Mouse (Mus musculus) frontal cortex, postnatal 25 days (tissue): ENCODE data around the gene Ube4b.

Source experiments
- DNase-seq, 2 experiments: peaks; one replicate each; pipeline ENCODE4 v3.0.0; 2022; ENCODE audit warnings: low spot score in 2 of 2

Gene Ube4b

DNA sequence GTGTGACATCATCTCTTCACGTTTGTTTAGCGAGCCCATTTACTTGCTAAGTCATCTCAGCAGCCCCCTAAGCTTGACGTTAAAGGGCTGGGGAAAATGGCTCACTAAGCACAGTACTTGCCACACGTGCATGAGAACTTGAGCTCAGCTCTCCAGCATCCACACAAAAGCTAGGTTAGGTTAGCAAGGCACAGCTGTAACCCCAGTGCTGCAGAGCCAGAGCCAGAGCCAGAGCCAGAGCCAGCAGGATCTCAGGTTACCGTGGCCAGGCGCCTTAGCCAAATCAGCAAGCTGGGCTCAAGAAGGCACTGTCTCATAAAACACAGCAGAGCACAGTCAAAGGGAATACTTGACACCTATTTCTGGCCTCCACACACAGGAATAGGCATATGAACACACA is 31.0 kb downstream of the Ube4b start:
- no peak for DNase-seq

DNA sequence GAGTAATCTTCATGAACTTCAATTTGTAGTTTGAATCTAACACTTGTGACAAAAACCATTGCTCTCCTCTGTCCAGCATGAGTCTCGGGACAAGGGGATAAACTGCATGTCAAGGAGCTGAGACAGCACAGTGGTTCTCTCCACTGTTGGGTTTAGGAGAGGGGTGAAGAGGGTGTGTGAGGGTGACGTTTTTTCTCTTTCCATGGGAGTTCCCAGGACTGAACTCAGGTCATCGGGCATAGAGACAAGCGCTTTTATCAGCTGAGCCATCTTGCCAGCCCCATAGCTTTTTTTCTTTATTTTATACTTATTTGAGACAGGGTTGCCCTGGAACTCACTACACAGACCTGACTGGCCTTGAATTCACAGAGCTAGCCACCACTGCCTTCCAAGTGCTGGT is 32.3 kb downstream of the Ube4b start:
- DNase-seq, result no peak

DNA sequence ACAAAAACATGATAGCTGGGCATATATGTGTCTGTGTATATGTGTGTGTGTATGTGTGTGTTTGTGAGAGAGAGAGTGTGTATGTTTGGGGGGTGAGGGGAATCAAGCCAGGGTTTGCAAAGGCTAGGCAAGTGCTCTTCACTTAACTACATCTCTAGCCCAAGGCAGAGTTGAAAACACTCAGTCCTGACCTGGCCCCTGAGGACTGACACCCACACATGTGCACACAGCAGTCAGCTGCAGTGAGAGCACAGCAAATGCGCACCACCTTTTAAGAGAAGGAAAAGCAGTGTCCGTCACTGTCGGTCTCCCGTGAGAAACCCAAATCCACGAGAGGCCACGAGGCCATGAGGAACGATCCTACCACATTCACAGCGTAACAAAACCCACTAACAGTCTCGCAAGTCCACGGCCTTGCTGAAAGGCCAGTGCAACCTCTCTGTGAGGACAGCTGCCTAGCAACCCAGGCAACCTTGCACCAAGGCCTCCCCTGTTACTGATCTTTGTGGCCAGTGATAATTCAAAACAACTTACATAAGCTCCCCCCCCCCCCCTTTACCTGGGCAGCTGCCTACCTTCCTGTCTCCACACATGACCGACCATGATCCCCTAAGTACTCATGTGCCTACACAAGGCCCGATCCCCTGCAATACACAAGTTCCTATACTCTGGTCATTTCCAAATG is 33.1 kb downstream of the Ube4b start:
- no peak for DNase-seq

DNA sequence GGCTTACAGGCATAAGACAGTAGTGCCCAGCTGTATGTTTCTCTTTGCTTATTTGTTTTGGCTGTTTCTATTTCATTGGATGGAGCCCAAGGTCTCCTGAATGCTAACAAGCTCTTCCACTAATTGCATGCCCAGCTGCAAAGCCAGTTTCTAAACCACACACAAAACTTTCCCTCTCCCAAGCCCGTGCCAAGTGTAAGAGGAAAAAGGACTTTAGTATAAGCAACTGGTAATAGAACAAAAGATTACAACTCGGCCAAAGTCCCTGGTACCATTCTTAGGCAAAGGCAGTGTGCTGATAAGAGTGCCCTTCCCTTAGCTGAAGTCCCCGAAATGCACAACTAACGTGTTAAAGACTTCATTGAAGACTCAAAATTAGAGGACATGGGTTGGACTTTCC is 34.2 kb downstream of the Ube4b start:
- no peak for DNase-seq

DNA sequence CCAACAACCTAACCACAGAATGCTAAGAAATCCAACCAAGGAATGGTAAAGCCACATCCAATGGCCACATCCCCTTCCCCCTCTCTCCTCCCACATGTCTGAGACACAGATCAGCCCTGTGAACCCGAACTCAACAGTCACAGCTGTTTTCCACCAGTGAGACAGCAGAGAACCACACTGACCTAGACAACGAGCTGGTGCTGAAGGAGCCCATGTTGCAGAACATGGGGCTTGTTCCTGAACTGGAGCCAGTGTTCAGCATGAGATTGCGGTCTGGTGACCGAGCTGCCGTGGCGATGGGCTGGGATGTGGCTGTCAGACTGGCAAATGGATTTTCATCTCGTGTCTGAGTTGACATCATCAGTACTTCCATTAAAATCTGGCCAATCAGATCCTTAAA is 45.5 kb downstream of the Ube4b start:
- DNase-seq, result no peak

DNA sequence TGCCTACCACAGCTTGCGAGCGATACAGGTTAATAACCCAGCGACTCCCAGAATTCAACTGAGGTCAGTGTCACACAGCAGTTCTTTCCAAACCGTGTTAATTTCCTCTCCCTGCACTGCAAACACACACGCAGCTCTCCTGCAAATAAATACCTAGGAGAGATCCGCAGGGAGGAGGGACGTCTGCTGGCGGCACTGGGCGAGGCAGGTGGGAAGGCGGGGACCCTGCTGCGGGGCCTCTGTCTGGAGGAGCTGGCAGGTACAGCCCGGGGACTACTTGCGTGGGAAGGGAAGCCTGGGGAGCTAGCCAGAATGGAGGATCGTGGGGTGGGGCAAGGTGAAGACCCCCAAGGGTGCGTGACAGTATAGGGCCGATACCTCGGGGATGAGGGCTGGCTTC is 46.7 kb downstream of the Ube4b start:
- DNase-seq, result no peak

DNA sequence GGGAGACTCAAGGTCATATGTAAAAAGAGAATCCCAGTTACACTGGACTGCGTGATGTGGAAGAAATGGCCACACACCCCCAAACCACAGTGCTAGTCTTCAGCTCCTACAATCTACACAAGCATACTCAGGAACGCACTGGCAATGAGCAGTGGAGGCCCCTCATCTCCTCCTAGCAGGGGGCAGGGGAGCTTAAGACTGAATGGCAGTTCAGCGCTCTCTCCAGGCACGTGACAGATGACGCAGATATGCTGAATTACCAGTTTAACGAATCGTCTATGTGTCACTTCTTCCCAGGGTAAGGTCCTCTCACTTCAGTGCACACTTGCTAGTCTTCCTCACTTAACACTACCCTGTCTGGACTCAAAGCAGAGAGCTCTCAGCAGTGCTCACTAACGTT is 47.7 kb downstream of the Ube4b start:
- DNase-seq, result no peak

DNA sequence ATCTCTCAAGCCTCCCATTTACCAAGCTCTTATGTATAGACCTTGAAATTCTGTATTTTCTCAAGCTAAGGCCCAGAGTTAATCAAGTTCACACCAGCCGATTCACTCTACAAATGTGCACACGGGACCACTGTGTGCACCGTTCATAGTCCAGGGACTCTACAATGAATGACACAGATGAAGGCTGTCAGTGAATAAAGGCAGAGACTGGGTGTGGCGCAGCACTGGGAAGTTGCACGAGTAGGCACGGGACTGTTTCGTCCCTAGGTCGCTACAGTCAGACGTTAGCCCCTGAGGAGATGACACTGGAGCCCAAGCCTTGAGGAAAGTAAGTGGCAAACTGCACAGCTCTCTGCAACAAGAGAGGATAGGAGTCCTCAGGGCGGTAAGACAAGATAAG is 50.5 kb downstream of the Ube4b start:
- no peak for DNase-seq

DNA sequence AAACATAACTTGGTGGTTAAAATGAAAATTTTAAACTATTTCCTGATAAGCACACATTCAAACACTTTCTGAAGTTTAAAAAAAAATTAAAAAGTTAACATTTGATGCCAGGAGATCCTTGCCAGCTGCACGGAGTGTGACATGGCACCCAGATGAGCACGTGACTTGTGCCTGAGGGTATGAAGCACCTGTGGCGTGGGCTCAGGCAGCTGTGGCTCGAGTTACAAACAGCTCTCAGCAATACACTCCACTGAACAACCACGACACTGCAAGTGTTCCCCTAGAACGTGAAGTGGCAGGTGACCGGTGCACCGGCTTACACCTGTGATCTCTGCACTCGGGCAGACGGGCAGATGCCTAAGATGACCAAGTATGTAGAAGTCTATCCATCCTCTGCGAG is 51.9 kb downstream of the Ube4b start:
- DNase-seq, result no peak

DNA sequence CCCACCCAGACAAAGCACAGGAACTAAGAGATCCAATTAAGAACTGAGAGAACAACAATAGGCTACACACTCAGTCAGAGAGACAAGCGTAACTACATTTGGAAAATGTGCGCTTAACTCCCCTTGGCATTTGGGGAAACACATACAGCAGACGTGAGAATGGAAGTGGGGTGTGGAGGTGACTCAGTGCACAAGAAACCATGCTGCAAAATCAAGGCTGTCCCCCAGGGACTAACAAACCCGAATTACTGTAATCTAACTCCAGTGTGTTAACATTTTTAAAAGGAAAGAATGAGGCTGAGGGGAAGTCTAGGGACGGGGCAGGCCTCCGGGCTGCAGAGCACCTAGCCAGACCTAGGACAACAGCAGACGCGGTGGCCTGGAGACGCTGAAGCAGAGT is 52.6 kb downstream of the Ube4b start:
- no peak for DNase-seq

DNA sequence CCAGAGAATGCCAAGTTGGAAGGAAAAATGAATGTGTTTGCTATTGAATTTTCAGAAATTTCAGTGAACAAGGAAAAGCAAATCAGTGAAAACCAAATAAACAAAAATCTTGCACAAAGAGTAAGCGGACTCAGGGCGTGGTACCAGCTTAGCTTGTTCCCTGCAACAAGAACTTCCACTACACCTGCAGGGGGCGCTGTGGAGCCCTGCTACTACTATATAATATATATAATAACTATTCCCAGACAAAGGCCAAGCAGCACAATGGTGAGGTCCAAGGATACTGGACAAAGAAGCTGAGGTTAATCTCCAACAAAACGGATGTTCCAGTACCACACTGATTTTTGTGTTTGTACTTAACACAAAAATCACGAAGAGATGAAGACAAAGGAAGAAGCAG is 53.1 kb downstream of the Ube4b start:
- DNase-seq, result peak in 1 of 2 experiments; percentile 38

DNA sequence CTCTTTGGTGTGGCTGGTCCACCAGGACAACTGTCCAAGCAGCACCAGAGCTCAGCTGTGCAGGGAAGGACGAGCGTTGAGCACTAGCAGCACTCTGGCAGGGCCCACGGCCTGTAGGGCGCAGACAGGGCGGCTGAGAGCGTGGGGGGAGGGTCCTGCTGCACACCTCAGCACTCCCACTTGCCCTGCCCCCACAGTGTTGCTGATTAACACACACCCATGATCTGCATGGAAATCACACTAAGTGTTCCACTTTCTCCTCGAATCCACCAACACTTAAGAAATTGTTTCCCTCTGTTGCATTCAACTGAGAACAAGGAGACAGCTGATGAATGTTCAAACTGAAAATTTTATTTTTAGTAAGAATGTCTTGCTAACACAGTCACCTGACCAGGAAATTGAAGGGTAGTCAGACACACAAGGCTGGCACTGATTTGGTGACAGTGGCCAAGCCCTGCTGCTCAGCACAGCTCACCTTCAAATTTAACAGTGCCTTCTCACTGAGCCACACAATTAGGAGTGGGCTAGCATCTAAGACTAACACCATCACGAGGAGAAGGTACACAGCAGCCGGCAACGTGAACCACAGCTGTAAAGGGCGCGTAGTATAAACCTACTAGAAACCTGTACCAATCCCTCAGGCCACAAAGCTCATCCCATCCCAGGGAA is 60.7 kb downstream of the Ube4b start:
- DNase-seq, result no peak

DNA sequence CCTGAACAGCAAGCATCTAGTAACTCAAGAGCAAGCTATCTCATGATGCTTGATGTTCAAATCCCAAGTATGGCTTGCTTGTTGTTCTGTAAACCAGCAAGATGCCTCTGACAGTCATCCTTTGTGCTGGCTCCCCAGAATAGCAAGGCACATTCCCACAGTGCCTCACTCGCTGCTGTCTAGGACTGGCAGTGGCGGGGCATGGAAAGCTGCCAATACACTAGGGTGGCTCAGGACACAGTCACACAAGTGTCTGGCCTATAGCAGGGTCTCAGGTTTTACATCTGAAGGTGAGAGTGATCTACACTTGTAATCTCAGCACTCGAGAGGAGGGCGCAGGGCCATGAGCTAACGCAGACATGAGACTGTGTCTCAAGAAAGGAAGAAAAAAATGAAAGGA is 61.7 kb downstream of the Ube4b start:
- peak in 1 of 2 experiments; percentile 26 for DNase-seq

DNA sequence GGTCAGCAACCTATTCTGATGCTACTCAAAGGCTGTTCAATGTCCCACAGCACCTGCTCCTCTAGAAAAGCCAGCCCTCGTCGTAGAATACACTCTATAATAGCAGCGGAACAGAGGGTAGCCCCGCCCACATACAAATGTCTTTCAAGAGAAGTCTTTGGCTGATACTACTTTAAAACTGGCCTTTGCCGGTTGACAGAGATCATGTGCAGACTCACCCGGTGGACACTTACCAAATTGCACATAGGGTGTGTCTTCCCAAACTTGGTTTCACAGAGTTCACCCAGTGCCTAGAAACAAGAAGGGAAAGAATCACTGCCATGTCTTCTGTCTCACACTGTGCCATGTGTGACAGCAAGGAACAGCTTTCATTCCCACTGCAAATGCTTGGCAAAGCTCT is 65.5 kb downstream of the Ube4b start:
- DNase-seq, result no peak

DNA sequence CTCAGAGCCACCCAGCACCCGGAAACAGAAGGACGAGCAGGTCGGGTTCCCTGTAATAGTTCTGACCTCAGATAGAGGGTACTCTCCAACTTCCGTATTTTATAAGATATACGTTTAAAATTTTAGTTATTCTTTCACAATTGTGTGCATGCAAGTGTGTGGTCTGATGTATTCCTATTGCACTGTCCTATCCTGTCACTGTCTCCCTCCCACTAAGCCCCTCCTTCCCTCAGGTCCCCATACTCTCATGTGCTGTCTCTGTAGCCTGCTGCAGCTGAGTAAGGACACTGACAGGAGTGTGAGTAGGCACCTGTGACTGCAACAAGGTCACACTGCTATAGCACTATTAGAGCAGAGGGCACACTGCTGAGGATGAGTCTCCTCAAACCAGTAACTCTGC is 65.9 kb downstream of the Ube4b start:
- no peak for DNase-seq

DNA sequence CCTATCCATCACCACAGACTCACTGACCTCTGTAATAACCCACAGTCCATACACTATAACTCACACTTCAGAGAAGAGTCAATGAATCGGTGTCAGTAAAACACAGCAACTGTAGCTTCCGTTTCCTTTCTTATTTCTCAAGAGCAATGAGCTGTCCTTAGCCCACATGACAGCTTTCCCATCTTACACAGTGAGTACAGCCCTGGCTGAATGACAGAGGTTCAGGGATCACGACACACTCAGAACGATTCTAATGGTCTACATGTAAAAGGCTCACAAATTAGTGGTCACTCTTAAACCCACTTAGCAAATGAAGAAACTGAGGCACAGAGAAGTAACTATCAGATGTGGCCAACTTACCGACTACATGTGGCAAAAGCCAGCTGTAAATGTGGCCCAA is 68.6 kb downstream of the Ube4b start:
- DNase-seq, result no peak

DNA sequence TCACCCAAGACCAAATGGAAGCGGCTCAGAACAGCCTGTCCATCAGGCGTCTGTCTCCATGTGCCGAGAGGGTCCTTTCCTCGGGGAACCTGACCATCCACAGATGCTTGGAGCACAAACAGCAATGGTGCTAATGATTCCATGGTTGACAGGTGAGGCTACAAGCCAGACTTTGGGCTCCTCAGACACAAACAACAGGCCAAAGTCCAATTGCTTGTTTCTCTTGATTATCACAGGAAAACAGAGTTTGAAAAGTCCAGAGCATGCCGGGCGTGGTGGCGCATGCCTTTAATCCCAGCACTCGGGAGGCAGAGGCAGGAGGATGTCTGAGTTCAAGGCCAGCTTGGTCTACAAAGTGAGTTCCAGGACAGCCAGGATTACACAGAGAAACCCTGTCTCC is 71.9 kb downstream of the Ube4b start:
- no peak for DNase-seq

DNA sequence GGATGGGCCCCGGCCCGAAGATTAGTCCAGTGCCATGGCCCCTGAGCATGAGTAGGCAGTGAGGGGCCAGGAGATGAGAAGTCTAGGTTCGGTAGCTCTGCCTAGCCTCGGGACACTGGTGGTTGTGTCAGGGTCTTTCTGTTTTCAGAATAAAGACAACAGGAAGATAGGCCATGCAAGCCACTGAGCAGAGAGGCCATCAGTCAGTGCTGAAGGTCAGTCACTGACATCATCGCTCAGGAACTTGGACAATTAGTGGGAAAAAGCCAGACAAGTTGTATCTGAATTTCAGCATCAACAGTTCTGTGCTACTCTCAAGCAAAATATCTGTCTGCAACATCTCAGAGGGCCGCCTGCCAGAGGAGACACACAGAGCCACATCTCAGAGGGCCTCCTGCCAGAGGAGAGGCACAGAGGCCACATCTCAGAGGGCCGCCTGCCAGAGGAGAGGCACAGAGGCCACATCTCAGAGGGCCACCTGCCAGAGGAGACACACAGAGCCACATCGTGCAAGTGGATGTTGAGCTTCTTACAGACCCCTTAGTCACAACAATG is 74.9 kb downstream of the Ube4b start:
- DNase-seq, result no peak

DNA sequence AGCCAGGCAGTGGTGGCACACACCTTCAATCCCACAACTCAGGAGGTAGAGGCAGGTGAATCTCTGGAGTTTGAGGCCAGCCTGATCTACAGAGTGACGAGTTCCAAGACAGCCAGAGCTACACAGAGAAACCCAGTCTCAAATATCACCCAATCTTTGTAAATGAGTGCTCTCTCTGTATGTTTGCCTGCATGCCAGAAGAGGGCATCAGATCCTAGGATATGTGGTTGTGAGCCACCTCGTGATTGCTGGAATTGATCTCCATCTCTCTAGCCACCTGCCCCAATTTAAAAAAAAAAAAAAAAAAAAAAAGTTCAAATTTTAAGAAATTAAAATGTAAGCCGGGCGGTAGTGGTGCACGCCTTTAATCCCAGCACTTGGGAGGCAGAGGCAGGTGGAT is 77.6 kb downstream of the Ube4b start:
- no peak for DNase-seq

DNA sequence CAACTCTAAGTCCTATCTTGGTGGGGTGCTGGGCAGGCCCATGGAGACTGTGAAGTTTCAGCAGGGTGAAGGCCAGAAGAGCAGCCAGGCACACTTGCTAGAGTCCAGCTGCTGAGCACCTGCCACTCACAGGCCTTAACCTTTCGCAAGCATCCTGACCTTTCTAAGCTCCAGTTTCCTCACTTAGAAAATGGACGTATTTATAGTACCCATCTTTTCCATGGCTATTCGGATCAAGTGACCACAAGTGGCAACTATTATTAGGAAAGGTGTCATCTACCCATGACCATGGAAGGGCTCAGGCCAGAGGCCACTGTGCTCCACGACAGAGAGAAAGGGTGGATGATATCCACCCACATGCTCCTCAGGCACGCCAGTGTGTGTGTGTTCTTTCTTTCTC is 80.7 kb downstream of the Ube4b start:
- no peak for DNase-seq

DNA sequence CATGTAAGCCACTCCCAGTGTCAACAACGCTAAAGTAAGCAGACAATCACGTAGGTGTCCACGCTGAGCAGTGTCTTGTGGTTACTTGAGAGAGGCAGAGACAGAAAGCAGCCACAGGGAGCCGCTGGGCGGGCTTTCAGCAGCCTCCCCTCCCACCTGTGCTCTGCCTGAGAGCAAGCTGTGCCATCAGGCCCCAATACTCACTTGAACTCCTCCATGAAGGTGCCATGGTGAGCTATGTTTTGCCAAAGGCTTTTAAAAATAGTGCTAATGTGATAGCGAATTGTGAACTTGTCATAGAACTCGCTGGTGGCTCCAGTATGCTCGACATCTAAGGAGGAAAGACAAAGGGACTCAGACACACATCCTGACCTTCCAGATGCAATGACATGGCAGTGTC is 82.2 kb downstream of the Ube4b start:
- DNase-seq, result no peak

DNA sequence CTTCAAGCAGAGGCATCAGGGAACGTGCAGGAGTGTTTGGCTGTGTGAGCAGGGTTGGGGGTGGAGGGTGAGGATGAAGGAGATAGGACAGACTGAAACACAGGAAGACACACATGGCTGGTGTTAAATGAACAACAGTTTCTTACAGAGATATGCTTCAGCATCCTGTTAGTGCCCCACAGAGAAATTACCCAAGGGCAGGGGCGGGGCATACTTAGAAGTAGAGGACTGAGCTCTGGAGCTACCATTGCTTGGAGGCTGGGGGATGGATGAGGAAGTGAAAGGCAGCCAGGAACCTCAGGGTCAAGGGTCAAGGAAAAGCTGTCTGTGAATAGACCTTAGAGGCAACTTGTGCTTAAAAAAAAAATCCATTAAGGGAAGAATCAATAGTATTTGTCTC is 85.9 kb downstream of the Ube4b start:
- DNase-seq, result no peak

DNA sequence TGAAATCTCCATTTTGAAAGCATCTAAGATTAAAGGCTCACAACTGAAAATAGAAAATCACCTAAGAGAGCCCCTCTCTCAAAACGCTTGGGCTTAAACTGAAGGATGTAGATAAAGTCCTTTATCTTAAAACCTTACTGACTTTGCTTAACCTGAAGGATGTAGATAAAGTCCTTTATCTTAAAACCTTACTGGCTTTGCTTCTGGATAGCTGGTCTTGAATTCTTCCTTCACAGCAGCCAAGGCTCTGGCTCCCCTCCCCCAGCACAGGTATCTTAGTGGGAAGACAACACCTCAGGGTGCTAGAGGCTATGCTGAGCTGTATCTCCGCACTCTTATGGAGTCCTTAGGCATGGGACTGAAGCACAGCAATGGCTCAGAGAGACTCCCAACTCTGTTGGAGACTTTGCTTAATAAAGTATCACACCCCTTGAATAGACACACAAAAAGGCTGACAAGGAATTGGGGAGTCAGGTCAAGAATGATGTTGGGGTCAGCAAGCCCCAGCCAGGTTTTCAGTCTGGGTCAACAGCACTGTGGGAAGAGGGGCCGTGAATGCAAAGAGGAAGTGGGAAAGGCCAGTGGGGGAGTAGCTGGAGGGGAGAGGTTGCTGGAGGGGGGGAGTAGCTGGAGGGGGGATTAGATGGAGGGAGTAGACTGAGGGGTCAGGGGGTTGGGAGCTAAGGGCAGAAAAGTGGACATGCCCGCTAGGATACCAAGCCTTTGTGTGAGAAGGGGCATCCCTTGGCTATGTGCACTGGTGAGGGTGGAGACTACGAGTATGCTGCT is 86.9 kb downstream of the Ube4b start:
- DNase-seq, result no peak
